Mouse (Mus musculus): ENCODE results near the gene Camsap2. TPM values are rescaled to one million over a fixed set of nuclear protein-coding genes. Genes with fewer than 3 reads are reported as not detected.

Gene Camsap2
- polyA plus RNA-seq, 1 experiment from 2014 or later = 7.7 TPM

DNA sequence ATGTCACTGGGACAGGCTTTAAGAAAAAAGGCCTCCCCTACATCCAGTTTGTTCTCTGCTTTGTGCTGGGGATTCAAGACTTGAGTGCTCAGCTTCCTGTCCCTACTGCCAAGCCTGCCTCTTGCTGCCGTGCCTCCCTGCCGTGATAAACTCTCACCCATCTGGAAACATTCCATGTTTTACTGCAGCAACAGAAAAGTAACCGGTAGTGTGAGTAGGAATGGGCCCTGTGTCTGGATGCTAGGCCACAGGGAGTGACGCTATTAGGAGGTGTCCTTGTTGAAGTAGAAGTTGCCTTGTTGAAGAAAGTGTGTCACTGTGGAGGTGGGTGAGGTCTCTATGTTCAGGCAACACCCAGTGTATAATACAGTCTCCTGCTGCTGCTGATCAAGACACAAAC is 20.0 kb downstream of the Camsap2 start:
- Histone ChIP-seq H3K4me2 (replicated peaks; ENCODE audit: low read depth, low read length) (no peak overlapping the region), H3K27me3 (replicated peaks; ENCODE audit: insufficient read depth, low read length) (no peaks in the 10 kb centered on the region), H3K27ac (ENCODE audit: low read length) (peak overlapping the region; percentile 51; the same call in 1 of the 2 replicates), H3K4me3 (ENCODE audit: low read depth, low read length) (no peak overlapping the region), H3K9ac (replicated peaks; ENCODE audit: low read depth) (no peak overlapping the region), H3K4me1 (ENCODE audit: insufficient read depth, low read depth, low read length) (peaks cover 6% of the 10 kb centered on the region; the same call in 1 of the 2 replicates), H3K9me3 (ENCODE audit: low read length) (no peaks in the 10 kb centered on the region), H3K36me3 (ENCODE audit: insufficient read depth, low read length) (no peaks in the 10 kb centered on the region; the same call in 1 of the 2 replicates)
- ATAC-seq (peak; percentile 89), DNase-seq (ENCODE audit: low spot score) (peak; percentile 80)
- 15% methylated on average over 4 of the region's 4 CpGs for WGBS
- TF ChIP-seq CTCF (IDR thresholded peaks at IDR 0.05) (no peak), EP300 (IDR thresholded peaks at IDR 0.05) (no peak)

GRCm38 (mm10) chr1:136322331-136322730 is 23.6 kb downstream of the Camsap2 start:
- no peak for TF ChIP-seq EP300 (IDR thresholded peaks at IDR 0.05)
- TF ChIP-seq CTCF (IDR thresholded peaks at IDR 0.05) = no peak
- WGBS = 85% methylated on average over 4 of the region's 4 CpGs
- Histone ChIP-seq H3K9me3 (ENCODE audit: low read length) (no peaks in the 10 kb centered on the region), H3K4me3 (ENCODE audit: low read depth, low read length) (no peak overlapping the region), H3K4me1 (ENCODE audit: insufficient read depth, low read depth, low read length) (peaks cover 6% of the 10 kb centered on the region; the same call in 1 of the 2 replicates), H3K36me3 (ENCODE audit: insufficient read depth, low read length) (no peaks in the 10 kb centered on the region; the same call in 1 of the 2 replicates), H3K27me3 (replicated peaks; ENCODE audit: insufficient read depth, low read length) (no peaks in the 10 kb centered on the region), H3K9ac (replicated peaks; ENCODE audit: low read depth) (no peak overlapping the region), H3K4me2 (replicated peaks; ENCODE audit: low read depth, low read length) (no peak overlapping the region), H3K27ac (ENCODE audit: low read length) (no peak overlapping the region)
- no peak for DNase-seq (ENCODE audit: low spot score)
- no peak for ATAC-seq

GRCm38 (mm10) chr1:136316317-136316716 is 29.6 kb downstream of the Camsap2 start:
- no peaks in the 10 kb centered on the region for H3K36me3 ChIP-seq (ENCODE audit: insufficient read depth, low read length)
- H3K9ac ChIP-seq (replicated peaks; ENCODE audit: low read depth) = no peak overlapping the region
- peaks cover 2% of the 10 kb centered on the region; the same call in 1 of the 2 replicates for H3K4me1 ChIP-seq (ENCODE audit: insufficient read depth, low read depth, low read length)
- H3K27me3 ChIP-seq (replicated peaks; ENCODE audit: insufficient read depth, low read length) = no peaks in the 10 kb centered on the region
- H3K4me3 ChIP-seq (ENCODE audit: low read depth, low read length) = no peak overlapping the region
- H3K27ac ChIP-seq (ENCODE audit: low read length) = no peak overlapping the region
- no peak for ATAC-seq
- H3K4me2 ChIP-seq (replicated peaks; ENCODE audit: low read depth, low read length) = no peak overlapping the region
- no peak for DNase-seq (ENCODE audit: low spot score)
- TF ChIP-seq EP300 (IDR thresholded peaks at IDR 0.05) (no peak), CTCF (IDR thresholded peaks at IDR 0.05) (no peak)
- H3K9me3 ChIP-seq (ENCODE audit: low read length) = no peaks in the 10 kb centered on the region

- no peaks in the 10 kb centered on the region for H3K9me3 ChIP-seq (ENCODE audit: low read length)
- WGBS = 86% methylated on average over 5 of the region's 5 CpGs
- no peak overlapping the region for H3K4me2 ChIP-seq (replicated peaks; ENCODE audit: low read depth, low read length)
- H3K9ac ChIP-seq (replicated peaks; ENCODE audit: low read depth) = no peak overlapping the region
- no peak for ATAC-seq
- no peak for TF ChIP-seq EP300 (IDR thresholded peaks at IDR 0.05)
- no peak for TF ChIP-seq CTCF (IDR thresholded peaks at IDR 0.05)
- H3K27ac ChIP-seq (ENCODE audit: low read length) = no peak overlapping the region
- H3K27me3 ChIP-seq (replicated peaks; ENCODE audit: insufficient read depth, low read length) = no peaks in the 10 kb centered on the region
- H3K36me3 ChIP-seq (ENCODE audit: insufficient read depth, low read length) = no peaks in the 10 kb centered on the region
- no peak overlapping the region for H3K4me3 ChIP-seq (ENCODE audit: low read depth, low read length)
- H3K4me1 ChIP-seq (ENCODE audit: insufficient read depth, low read depth, low read length) = peaks cover 2% of the 10 kb centered on the region; the same call in 1 of the 2 replicates
- DNase-seq (ENCODE audit: low spot score) = no peak
Observed at GRCm38 (mm10) chr1:136309193-136309592, 36.7 kb downstream of the Camsap2 start.

DNA sequence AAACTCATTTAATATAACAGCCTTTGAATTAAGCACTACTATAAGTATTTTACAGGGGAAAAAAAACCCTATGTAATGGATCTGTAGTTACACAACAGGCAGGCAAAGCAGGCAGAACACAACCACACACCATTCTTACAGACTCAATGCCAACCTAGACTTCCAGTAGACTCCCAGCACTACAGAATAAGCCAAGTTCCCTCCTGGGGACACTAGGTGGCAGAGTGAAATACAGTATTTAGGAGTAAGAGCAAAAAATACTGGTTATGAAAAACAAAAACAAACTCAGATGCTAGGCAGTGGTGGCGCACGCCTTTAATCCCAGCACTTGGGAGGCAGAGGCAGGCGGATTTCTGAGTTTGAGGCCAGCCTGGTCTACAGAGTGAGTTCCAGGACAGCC is 39.5 kb downstream of the Camsap2 start:
- Histone ChIP-seq H3K36me3 (ENCODE audit: insufficient read depth, low read length) (no peaks in the 10 kb centered on the region), H3K9me3 (ENCODE audit: low read length) (no peaks in the 10 kb centered on the region), H3K4me3 (ENCODE audit: low read depth, low read length) (no peak overlapping the region), H3K4me1 (ENCODE audit: insufficient read depth, low read depth, low read length) (no peaks in the 10 kb centered on the region), H3K27ac (ENCODE audit: low read length) (no peak overlapping the region), H3K4me2 (replicated peaks; ENCODE audit: low read depth, low read length) (no peak overlapping the region), H3K27me3 (replicated peaks; ENCODE audit: insufficient read depth, low read length) (no peaks in the 10 kb centered on the region), H3K9ac (replicated peaks; ENCODE audit: low read depth) (no peak overlapping the region)
- TF ChIP-seq CTCF (IDR thresholded peaks at IDR 0.05) (peak; percentile 75), EP300 (IDR thresholded peaks at IDR 0.05) (no peak)
- 75% methylated on average over 3 of the region's 3 CpGs for WGBS
- peak; percentile 63 for ATAC-seq
- peak; percentile 73 for DNase-seq (ENCODE audit: low spot score)

DNA sequence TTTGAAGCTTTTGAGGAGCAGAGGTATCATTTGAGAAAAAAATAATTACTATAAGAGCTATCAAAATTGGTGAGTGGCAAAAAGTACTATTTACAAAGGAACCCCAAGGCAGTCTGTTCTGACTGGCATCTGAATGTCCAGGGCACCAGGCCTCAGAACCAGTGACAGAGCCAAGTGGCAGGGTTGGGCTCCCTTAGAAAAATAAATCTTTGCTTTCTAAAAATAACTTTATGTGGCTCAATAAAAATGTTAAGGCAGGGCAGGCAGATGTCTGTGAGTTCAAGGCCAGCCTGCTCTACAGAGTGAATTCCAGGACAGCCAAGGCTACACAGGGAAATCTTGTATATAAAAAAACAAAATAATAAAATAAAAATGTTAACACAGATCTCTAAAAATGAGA is 51.9 kb downstream of the Camsap2 start:
- ATAC-seq (no peak), DNase-seq (ENCODE audit: low spot score) (no peak)
- no peak overlapping the region for H3K4me3 ChIP-seq (ENCODE audit: low read depth, low read length)
- TF ChIP-seq CTCF (IDR thresholded peaks at IDR 0.05) (no peak), EP300 (IDR thresholded peaks at IDR 0.05) (no peak)
- no peaks in the 10 kb centered on the region for H3K4me1 ChIP-seq (ENCODE audit: insufficient read depth, low read depth, low read length)
- no peak overlapping the region for H3K27ac ChIP-seq (ENCODE audit: low read length)
- no peaks in the 10 kb centered on the region for H3K27me3 ChIP-seq (replicated peaks; ENCODE audit: insufficient read depth, low read length)
- no peak overlapping the region for H3K4me2 ChIP-seq (replicated peaks; ENCODE audit: low read depth, low read length)
- no peaks in the 10 kb centered on the region for H3K9me3 ChIP-seq (ENCODE audit: low read length)
- H3K9ac ChIP-seq (replicated peaks; ENCODE audit: low read depth) = no peak overlapping the region
- no peaks in the 10 kb centered on the region; the same call in 1 of the 2 replicates for H3K36me3 ChIP-seq (ENCODE audit: insufficient read depth, low read length)

DNA sequence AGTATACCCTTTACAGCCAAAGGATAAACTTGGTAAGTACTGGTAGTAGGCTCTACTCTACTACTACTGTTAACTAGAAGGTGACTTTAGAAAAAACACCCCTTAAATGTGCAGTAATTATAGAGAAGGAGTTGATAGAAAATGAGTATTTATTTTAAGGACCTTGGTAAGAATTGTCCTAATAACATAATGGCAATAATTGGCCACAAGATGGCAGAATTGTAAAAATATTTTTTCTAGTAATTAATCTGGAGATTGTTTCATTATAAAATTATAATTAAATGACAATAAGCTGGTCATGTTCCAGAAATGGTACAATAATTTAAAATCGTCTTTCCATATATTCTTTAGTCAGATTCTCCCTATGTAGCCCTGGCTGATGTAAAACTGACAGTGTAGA is 56.1 kb downstream of the Camsap2 start:
- ATAC-seq (no peak), DNase-seq (ENCODE audit: low spot score) (peak; percentile 24)
- WGBS = 65% methylated on average over 1 of the region's 1 CpGs
- Histone ChIP-seq H3K4me1 (ENCODE audit: insufficient read depth, low read depth, low read length) (no peaks in the 10 kb centered on the region), H3K4me3 (ENCODE audit: low read depth, low read length) (no peak overlapping the region), H3K9me3 (ENCODE audit: low read length) (no peaks in the 10 kb centered on the region), H3K27me3 (replicated peaks; ENCODE audit: insufficient read depth, low read length) (no peaks in the 10 kb centered on the region), H3K36me3 (ENCODE audit: insufficient read depth, low read length) (no peaks in the 10 kb centered on the region; the same call in 1 of the 2 replicates), H3K27ac (ENCODE audit: low read length) (no peak overlapping the region), H3K9ac (replicated peaks; ENCODE audit: low read depth) (no peak overlapping the region), H3K4me2 (replicated peaks; ENCODE audit: low read depth, low read length) (no peak overlapping the region)
- peak; percentile 14; the same call in 1 of the 2 replicates for TF ChIP-seq CTCF (IDR thresholded peaks at IDR 0.05)
- TF ChIP-seq EP300 (IDR thresholded peaks at IDR 0.05) = no peak
